Mouse (Mus musculus) liver, embryonic 14.5 days (tissue): ENCODE results near the gene Tldc2.

Experiments
- CTCF ChIP-seq: IDR thresholded peaks from 2 replicates; pipeline ENCODE4 v1.5.1; 2016; ENCODE audit warnings: antibody characterized with exemption, low read depth, control low read depth
- EP300 ChIP-seq: IDR thresholded peaks from 2 replicates; pipeline ENCODE4 v1.6.1; 2016; ENCODE audit warnings: antibody characterized with exemption, low read depth

GRCm38 (mm10) chr2:157084831-157085585, 1.8 kb upstream of the Tldc2 start:
- TF ChIP-seq CTCF = no peak
- TF ChIP-seq EP300 = no peak
